Mouse (Mus musculus) C2C12 (cell line): ENCODE measurements around the gene Adcy5. TPM values are rescaled to one million over a fixed set of nuclear protein-coding genes. Genes with fewer than 3 reads are reported as not detected.

Experiments
- H3K27me3 ChIP-seq: one replicate; pipeline ENCODE4 v1.6.1; 2011; ENCODE audit not compliant: control insufficient read depth, insufficient read depth, insufficient read length
- H3K36me3 ChIP-seq: one replicate; pipeline ENCODE4 v1.6.1; 2011; ENCODE audit not compliant: control insufficient read depth, insufficient read depth
- H3K4me3 ChIP-seq: one replicate; pipeline ENCODE4 v1.5.1; 2011; ENCODE audit warnings: mild to moderate bottlenecking, control low read depth; ENCODE audit not compliant: poor library complexity, insufficient read depth, severe bottlenecking
- H3K79me2 ChIP-seq: one replicate; pipeline ENCODE4 v1.6.1; 2011; ENCODE audit not compliant: control insufficient read depth, insufficient read depth
- H3K79me3 ChIP-seq: one replicate; pipeline ENCODE4 v1.6.1; 2011; ENCODE audit warnings: low read depth, control low read depth
- H3ac ChIP-seq: one replicate; pipeline ENCODE3; 2011; ENCODE audit warnings: low read depth; ENCODE audit not compliant: control insufficient read depth, insufficient read length
- CEBPB ChIP-seq: IDR thresholded peaks from one replicate; pipeline ENCODE4 v1.6.1; 2011; ENCODE audit warnings: low read depth, mild to moderate bottlenecking, control low read depth, moderate library complexity
- CTCF ChIP-seq: IDR thresholded peaks from one replicate; pipeline ENCODE4 v1.5.1; 2011; ENCODE audit not compliant: control insufficient read depth, insufficient read depth, insufficient read length
- FOSL1 ChIP-seq: IDR thresholded peaks from one replicate; pipeline ENCODE4 v1.8.0; 2011; ENCODE audit warnings: mild to moderate bottlenecking, low read length; ENCODE audit not compliant: poor library complexity, insufficient read depth, severe bottlenecking
- MAX ChIP-seq: IDR thresholded peaks from one replicate; pipeline ENCODE4 v1.6.1; 2011; ENCODE audit warnings: mild to moderate bottlenecking, control low read depth
- MYOD1 ChIP-seq: IDR thresholded peaks from one replicate; pipeline ENCODE4 v1.6.1; 2011; ENCODE audit warnings: low read depth; ENCODE audit not compliant: control insufficient read depth, insufficient read length
- MYOG ChIP-seq: IDR thresholded peaks from one replicate; pipeline ENCODE4 v1.6.1; 2011; ENCODE audit not compliant: control insufficient read depth, insufficient read length; ENCODE audit errors: extremely low read depth
- USF1 ChIP-seq: IDR thresholded peaks from one replicate; pipeline ENCODE4 v1.6.1; 2011; ENCODE audit warnings: low read depth, mild to moderate bottlenecking, control low read depth, moderate library complexity
- polyA plus RNA-seq: library from polyadenylated mRNA; unstranded; fragments of >200 nt; fragmentation: generic; extraction: Trizol; gene quantifications from one replicate; pipeline ENCODE4 v1.2.1, GENCODE M21; 2012; ENCODE audit warnings: missing spikeins

Gene Adcy5
- polyA plus RNA-seq, 1 experiment = 0.02 TPM

DNA sequence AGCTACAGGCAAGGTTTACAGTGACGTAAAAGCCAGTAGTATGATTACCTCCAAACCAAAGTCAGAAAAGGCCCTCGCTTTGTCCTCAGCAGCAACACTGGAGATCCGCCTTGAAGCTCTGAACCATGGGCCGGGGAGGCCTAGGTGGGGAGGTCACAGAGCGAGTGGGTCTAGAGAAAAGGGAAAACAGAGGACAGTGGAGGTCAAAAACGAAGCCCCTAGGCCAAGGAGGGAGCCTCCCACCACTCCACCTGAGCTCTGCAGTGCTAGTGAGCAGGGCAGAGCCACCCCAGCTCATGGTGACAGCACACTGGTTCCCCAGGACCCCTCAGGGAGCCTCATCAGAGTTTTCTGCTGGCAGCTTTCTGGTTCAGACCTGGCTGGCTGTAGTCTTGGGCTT lies 153.3 kb downstream of the Adcy5 start:
- H3K4me3 ChIP-seq = no peak overlapping the region
- H3ac ChIP-seq = no peak overlapping the region
- TF ChIP-seq CTCF = no peak
- TF ChIP-seq CEBPB = no peak
- TF ChIP-seq MYOG = no peak
- TF ChIP-seq FOSL1 = no peak
- no peak for TF ChIP-seq MAX
- H3K79me3 ChIP-seq = no peaks in the 10 kb centered on the region
- H3K79me2 ChIP-seq = no peaks in the 10 kb centered on the region
- no peaks in the 10 kb centered on the region for H3K36me3 ChIP-seq
- H3K27me3 ChIP-seq = no peaks in the 10 kb centered on the region

DNA sequence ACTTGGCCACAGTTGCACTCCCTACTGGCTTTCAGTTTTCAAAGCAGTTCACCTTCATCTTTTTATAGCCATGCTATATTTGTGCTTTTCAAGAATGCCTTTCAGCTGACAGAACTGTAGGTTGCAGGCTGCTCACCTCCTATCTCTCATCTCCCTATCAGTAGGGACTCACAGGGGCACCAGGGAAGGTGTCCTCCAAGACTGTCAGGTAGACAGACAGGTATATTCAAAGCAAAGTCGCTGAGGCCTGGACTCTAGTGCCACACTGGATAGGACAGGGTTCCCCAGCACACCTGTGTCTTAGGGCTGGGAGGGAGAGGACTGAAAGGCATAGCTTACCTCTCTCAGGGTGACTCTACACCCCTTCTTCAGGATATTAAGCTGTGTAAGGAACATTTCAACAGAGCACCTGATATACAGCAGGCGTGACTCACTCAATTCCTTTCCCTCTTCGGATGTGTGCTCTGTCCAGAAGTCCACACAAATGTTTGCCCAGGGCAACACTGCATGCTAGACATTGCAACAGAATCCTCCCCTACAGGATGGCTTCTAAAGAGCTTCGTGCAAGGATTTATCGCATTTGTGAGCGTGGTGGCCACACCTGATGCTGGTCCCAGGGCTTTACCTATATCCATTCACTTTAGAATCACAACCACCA lies 153.9 kb downstream of the Adcy5 start:
- Histone ChIP-seq H3K36me3 (no peaks in the 10 kb centered on the region), H3K4me3 (no peak overlapping the region), H3ac (no peak overlapping the region), H3K79me3 (no peaks in the 10 kb centered on the region), H3K27me3 (no peaks in the 10 kb centered on the region), H3K79me2 (no peaks in the 10 kb centered on the region)
- TF ChIP-seq FOSL1 = no peak
- no peak for TF ChIP-seq CTCF
- TF ChIP-seq MYOG = no peak
- TF ChIP-seq MYOD1 = no peak
- no peak for TF ChIP-seq CEBPB
- TF ChIP-seq MAX = no peak
- no peak for TF ChIP-seq USF1

DNA sequence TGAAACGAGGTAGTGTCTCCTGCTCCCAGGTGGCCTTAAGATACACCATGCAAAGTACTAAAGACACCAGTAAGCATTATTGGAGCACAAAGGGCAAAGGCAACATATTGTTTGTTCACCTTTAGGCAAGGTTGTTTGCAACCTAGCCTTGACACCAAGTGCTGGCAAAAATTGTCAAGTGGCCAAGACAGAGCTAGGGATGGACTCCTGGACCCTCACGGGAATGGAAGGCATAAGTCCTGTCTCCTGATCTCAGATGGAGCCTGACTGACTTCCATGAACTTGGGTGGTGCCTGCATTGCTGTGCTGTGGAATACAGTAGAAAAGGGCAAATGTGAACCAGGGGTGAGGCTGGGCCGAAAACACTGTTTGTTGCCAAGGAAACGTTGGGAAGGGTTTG lies 155.0 kb downstream of the Adcy5 start:
- no peak for TF ChIP-seq MYOD1
- TF ChIP-seq MAX = no peak
- TF ChIP-seq MYOG = no peak
- no peak for TF ChIP-seq CTCF
- TF ChIP-seq CEBPB = no peak
- no peaks in the 10 kb centered on the region for H3K36me3 ChIP-seq
- H3K27me3 ChIP-seq = no peaks in the 10 kb centered on the region

DNA sequence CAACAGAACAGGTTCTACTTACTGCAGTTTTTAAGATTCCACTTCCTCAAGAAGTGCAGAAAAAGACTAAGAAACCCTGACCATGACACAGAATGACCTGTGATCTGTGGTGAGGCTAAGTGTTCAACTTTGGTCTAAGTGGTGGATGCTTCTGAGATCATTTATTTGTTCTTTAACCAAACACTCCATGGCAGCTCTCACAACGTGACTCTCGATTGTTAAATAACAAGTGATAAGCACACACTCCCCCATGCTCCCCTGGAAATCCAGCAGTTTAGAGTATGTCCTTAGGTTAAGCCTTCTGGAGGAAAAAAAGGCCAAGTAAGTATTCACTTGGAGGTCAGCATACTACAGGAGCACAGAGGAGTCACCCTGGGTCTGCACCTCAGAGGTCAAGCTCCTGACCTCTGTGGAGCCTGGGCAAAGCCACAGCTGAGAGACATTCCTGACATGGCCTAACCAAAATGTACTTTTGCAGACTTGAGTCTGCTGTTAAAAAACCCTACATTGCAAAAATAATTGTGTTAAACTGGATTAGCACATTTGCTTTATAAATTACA lies 156.0 kb downstream of the Adcy5 start:
- Histone ChIP-seq H3K79me3 (no peaks in the 10 kb centered on the region), H3ac (no peak overlapping the region), H3K36me3 (no peaks in the 10 kb centered on the region), H3K79me2 (no peaks in the 10 kb centered on the region), H3K4me3 (no peak overlapping the region), H3K27me3 (no peaks in the 10 kb centered on the region)
- TF ChIP-seq CEBPB = no peak
- no peak for TF ChIP-seq CTCF
- TF ChIP-seq USF1 = no peak
- TF ChIP-seq FOSL1 = no peak
- TF ChIP-seq MYOG = no peak
- TF ChIP-seq MYOD1 = no peak
- TF ChIP-seq MAX = no peak

More for the DNA sequence above, 155.0 kb downstream of the Adcy5 start:
- H3K79me3 ChIP-seq = no peaks in the 10 kb centered on the region
- H3K4me3 ChIP-seq = no peak overlapping the region
- H3K79me2 ChIP-seq = no peaks in the 10 kb centered on the region
- no peak overlapping the region for H3ac ChIP-seq

DNA sequence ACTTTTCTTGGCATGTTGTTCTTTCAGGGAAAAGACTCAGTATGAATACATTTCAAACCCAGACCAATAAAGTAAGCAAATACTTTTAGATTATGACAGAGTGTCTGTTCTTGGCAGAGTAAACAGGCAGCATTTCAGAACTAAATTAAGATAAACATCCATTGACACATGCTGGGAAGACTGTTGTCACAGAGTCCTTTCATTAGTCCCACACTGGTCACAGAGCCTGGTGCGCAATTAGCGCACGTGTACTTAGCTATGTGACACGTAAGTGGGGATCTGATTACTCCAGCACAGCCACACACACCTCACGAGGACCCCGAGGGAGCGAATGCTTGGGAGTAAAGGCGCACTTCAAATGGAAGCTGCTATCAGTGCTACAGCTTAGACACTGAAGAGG lies 156.9 kb downstream of the Adcy5 start:
- Histone ChIP-seq H3K4me3 (no peak overlapping the region), H3K79me2 (no peaks in the 10 kb centered on the region), H3K79me3 (no peaks in the 10 kb centered on the region), H3ac (no peak overlapping the region), H3K36me3 (no peaks in the 10 kb centered on the region), H3K27me3 (no peaks in the 10 kb centered on the region)
- no peak for TF ChIP-seq MYOD1
- TF ChIP-seq USF1 = no peak
- no peak for TF ChIP-seq FOSL1
- TF ChIP-seq MYOG = no peak
- no peak for TF ChIP-seq MAX
- no peak for TF ChIP-seq CEBPB
- no peak for TF ChIP-seq CTCF

DNA sequence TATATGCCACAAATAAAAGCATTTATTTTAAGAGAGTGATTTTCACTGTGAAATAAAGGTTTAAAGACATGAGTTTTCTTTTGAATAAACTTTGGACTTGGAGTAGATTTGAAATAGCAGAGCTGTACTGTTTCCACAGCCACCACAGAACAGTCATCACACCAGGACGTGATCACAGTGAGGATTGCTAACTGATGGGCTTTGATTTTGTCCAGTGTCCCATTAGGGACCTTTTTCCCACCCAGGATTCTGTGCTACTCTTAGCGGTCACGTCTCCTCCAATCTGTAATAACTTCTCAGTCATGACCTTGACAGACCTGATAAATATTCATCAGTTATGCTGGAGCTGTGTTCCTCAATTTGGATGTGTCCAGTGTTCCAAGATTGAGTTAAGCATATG lies 160.8 kb downstream of the Adcy5 start:
- H3ac ChIP-seq = no peak overlapping the region
- TF ChIP-seq CTCF = no peak
- TF ChIP-seq CEBPB = no peak
- no peak for TF ChIP-seq MYOD1
- TF ChIP-seq MAX = no peak
- no peak for TF ChIP-seq FOSL1
- TF ChIP-seq MYOG = no peak
- TF ChIP-seq USF1 = no peak
- no peaks in the 10 kb centered on the region for H3K79me3 ChIP-seq
- no peaks in the 10 kb centered on the region for H3K36me3 ChIP-seq
- no peaks in the 10 kb centered on the region for H3K79me2 ChIP-seq
- no peaks in the 10 kb centered on the region for H3K27me3 ChIP-seq
- no peak overlapping the region for H3K4me3 ChIP-seq
